Mouse (Mus musculus) heart, adult 2 months (tissue): Measurements from ENCODE around the gene A930004D18Rik. TPM values are rescaled to one million over a fixed set of nuclear protein-coding genes. Genes with fewer than 3 reads are reported as not detected.

Source experiments
- DNase-seq, 2 experiments: peaks; one replicate each; pipeline ENCODE4 v3.0.0; 2021
- H3K27ac ChIP-seq: fragments of 200-600 bp; 2 replicates; pipeline ENCODE4 v1.8.1; 2022
- H3K27me3 ChIP-seq: fragments of 200-500 bp; 2 replicates; pipeline ENCODE4 v1.6.1; 2012; ENCODE audit warnings: mild to moderate bottlenecking, low read length, inconsistent platforms, mixed read lengths; ENCODE audit not compliant: control insufficient read depth, insufficient read depth
- H3K36me3 ChIP-seq: fragments of 200-500 bp; 2 replicates; pipeline ENCODE4 v1.6.1; 2012; ENCODE audit warnings: low read length, inconsistent platforms; ENCODE audit not compliant: control insufficient read depth, insufficient read depth
- H3K4me1 ChIP-seq: fragments of 200-500 bp; 2 replicates; pipeline ENCODE4 v1.6.1; 2011; ENCODE audit warnings: low read length; ENCODE audit not compliant: control insufficient read depth, insufficient read depth
- H3K4me3 ChIP-seq: fragments of 200-600 bp; 2 replicates; pipeline ENCODE4 v1.8.1; 2022
- H3K79me2 ChIP-seq: fragments of 200-500 bp; replicated peaks from 2 replicates; pipeline ENCODE4 v1.6.1; 2012; ENCODE audit warnings: mild to moderate bottlenecking, inconsistent platforms, low read length, moderate library complexity, mixed read lengths; ENCODE audit not compliant: control insufficient read depth, insufficient read depth
- H3K9ac ChIP-seq: fragments of 200-500 bp; 2 replicates; pipeline ENCODE4 v1.6.1; 2012; ENCODE audit warnings: low read depth, mild to moderate bottlenecking, control low read depth, inconsistent platforms, low read length, mixed read lengths
- CTCF ChIP-seq: fragments of 200-600 bp; IDR thresholded peaks from 2 replicates; pipeline ENCODE4 v1.8.1; 2022; ENCODE audit warnings: antibody characterized with exemption, mild to moderate bottlenecking, moderate library complexity
- EP300 ChIP-seq: fragments of 200-500 bp; IDR thresholded peaks from 2 replicates; pipeline ENCODE4 v1.6.1; 2011; ENCODE audit warnings: low read depth, low read length, control low read depth; ENCODE audit not compliant: insufficient read depth
- POLR2A ChIP-seq: fragments of 200-500 bp; IDR thresholded peaks from 2 replicates; pipeline ENCODE4 v1.6.1; 2011; ENCODE audit warnings: mild to moderate bottlenecking, low read depth, low read length, control low read depth; ENCODE audit not compliant: insufficient read depth
- WGBS: fragments of 180-500 bp; shearing (Covaris S2); methylation state at CpG from one replicate; pipeline ENCODE4 v1.1.7; 2018; 5-methylcytosine and 5-hydroxymethylcytosine counted together
- intact Hi-C: fragments of 180-260 bp; cut with DNase I; formaldehyde crosslinking; loops from one replicate; pipeline ENCODE4 v1.15.1; 2025
- polyA plus RNA-seq: library from polyadenylated mRNA; depleted of rRNA; stranded (reverse); fragments of >200 nt; gene quantifications from 2 replicates; pipeline ENCODE4 v1.2.3, GENCODE M21; 2012
- total RNA-seq, 2 experiments: library from RNA; stranded (reverse); gene quantifications; 2 replicates each; pipeline ENCODE4 v1.2.3; 2021

A930004D18Rik gene
- total and polyA plus RNA-seq, 3 experiments, result 2.2 to 4.5 (median 3.4) TPM

GRCm38 (mm10) chr2:18034371-18035250, 2.9 kb downstream of the A930004D18Rik start:
- no peak for DNase-seq
- no peak overlapping the region for H3K9ac ChIP-seq
- 94% methylated on average over 10 of the region's 10 CpGs for WGBS
- TF ChIP-seq POLR2A (no peak), EP300 (no peak), CTCF (no peak)
- no peak overlapping the region for H3K27ac ChIP-seq
- H3K4me1 ChIP-seq, result peaks cover 2% of the 10 kb centered on the region; the same call in 1 of the 2 replicates
- H3K36me3 ChIP-seq, result no peaks in the 10 kb centered on the region
- no peaks in the 10 kb centered on the region for H3K79me2 ChIP-seq
- H3K27me3 ChIP-seq, result no peaks in the 10 kb centered on the region
- H3K4me3 ChIP-seq, result no peak overlapping the region
- intact Hi-C loops, result loop anchor here (5.0 kb wide), 1 partner anchor 658 kb away; the partner anchor contains the start of gene Spag6

- WGBS, result 92% methylated on average over 10 of the region's 10 CpGs
- Histone ChIP-seq H3K9ac (no peak overlapping the region), H3K4me1 (peaks cover 2% of the 10 kb centered on the region; the same call in 1 of the 2 replicates), H3K27ac (no peak overlapping the region), H3K36me3 (no peaks in the 10 kb centered on the region), H3K4me3 (no peak overlapping the region), H3K79me2 (no peaks in the 10 kb centered on the region), H3K27me3 (no peaks in the 10 kb centered on the region)
- intact Hi-C loops, result loop anchor here (5.0 kb wide), 1 partner anchor 659 kb away; the partner anchor contains the start of gene Spag6
- no peak for DNase-seq
- TF ChIP-seq CTCF (no peak), EP300 (no peak), POLR2A (no peak)
Observed at GRCm38 (mm10) chr2:18033166-18034108, 4.1 kb downstream of the A930004D18Rik start.

- Histone ChIP-seq H3K36me3 (no peaks in the 10 kb centered on the region), H3K79me2 (no peaks in the 10 kb centered on the region), H3K4me1 (peaks cover 2% of the 10 kb centered on the region; the same call in 1 of the 2 replicates), H3K27ac (no peak overlapping the region; the same call in 1 of the 2 replicates), H3K27me3 (no peaks in the 10 kb centered on the region), H3K9ac (no peak overlapping the region), H3K4me3 (no peak overlapping the region)
- TF ChIP-seq CTCF (no peak), POLR2A (no peak), EP300 (no peak)
- 93% methylated on average over 5 of the region's 5 CpGs for WGBS
- intact Hi-C loops, result loop anchor here (5.0 kb wide), 1 partner anchor 660 kb away; the partner anchor contains the start of gene Spag6
- DNase-seq, result peak in 1 of 2 experiments; percentile 30
Observed at GRCm38 (mm10) chr2:18032538-18032895, 5.0 kb downstream of the A930004D18Rik start.

- WGBS, result 9% methylated on average over 34 of the region's 34 CpGs
- intact Hi-C loops, result loop anchor here (1.0 to 5.0 kb wide), 2 partner anchors 31 to 660 kb away; partner anchors contain the start of gene Spag6
- H3K27ac ChIP-seq, result peak overlapping the region; percentile 72
- peak overlapping the region; percentile 63 for H3K4me3 ChIP-seq
- no peaks in the 10 kb centered on the region for H3K79me2 ChIP-seq
- no peaks in the 10 kb centered on the region for H3K36me3 ChIP-seq
- peak; percentile 64 to 78 for DNase-seq
- peaks cover 2% of the 10 kb centered on the region; the same call in 1 of the 2 replicates for H3K4me1 ChIP-seq
- TF ChIP-seq POLR2A (no peak), EP300 (no peak), CTCF (no peak)
- no peaks in the 10 kb centered on the region for H3K27me3 ChIP-seq
- peak overlapping the region; percentile 79 for H3K9ac ChIP-seq
Observed at GRCm38 (mm10) chr2:18031831-18032537, 5.6 kb downstream of the A930004D18Rik start.

GRCm38 (mm10) chr2:18031271-18031821, 6.2 kb downstream of the A930004D18Rik start:
- peak overlapping the region; percentile 72 for H3K27ac ChIP-seq
- intact Hi-C loops, result loop anchor here (1.0 to 5.0 kb wide), 2 partner anchors 32 to 661 kb away; partner anchors contain the start of gene Spag6

More at GRCm38 (mm10) chr2:18031271-18031821, 6.2 kb downstream of the A930004D18Rik start:
- TF ChIP-seq POLR2A (no peak), EP300 (no peak), CTCF (no peak)
- Histone ChIP-seq H3K9ac (peak overlapping the region; percentile 79), H3K4me3 (peak overlapping the region; percentile 63), H3K79me2 (no peaks in the 10 kb centered on the region), H3K27me3 (no peaks in the 10 kb centered on the region), H3K4me1 (peaks cover 3% of the 10 kb centered on the region), H3K36me3 (no peaks in the 10 kb centered on the region)
- peak; percentile 54 to 66 for DNase-seq
- 11% methylated on average over 26 of the region's 26 CpGs for WGBS
